Mouse (Mus musculus) heart, embryonic 16.5 days (tissue): ENCODE measurements at regions not wholly inside any gene's neighbourhood (a gene's known extent, or its start where the extent isn't known, plus 50 kb on each side); places are given as distances from the start of the nearest gene placed in this dataset.

Experiments
- ATAC-seq: fragments of 200-750 bp; cut with Nextera tagmentation; replicated peaks from 2 replicates; pipeline ENCODE4 v1.8.0; 2017; ENCODE audit warnings: moderate number of reproducible peaks; ENCODE audit not compliant: insufficient read depth, low FRiP score; ENCODE audit errors: extremely low read depth
- H3K27ac ChIP-seq: fragments of 300-500 bp; sonication (generic); 2 replicates; pipeline ENCODE4 v1.5.1; 2014; ENCODE audit warnings: mild to moderate bottlenecking, low read length, control low read depth, moderate library complexity
- H3K27me3 ChIP-seq: fragments of 300-500 bp; sonication (generic); 2 replicates; pipeline ENCODE4 v1.6.1; 2014; ENCODE audit warnings: low read length, mixed read lengths; ENCODE audit not compliant: control insufficient read depth, insufficient read depth
- H3K36me3 ChIP-seq: fragments of 300-500 bp; sonication (generic); 2 replicates; pipeline ENCODE4 v1.6.1; 2014; ENCODE audit not compliant: control insufficient read depth, insufficient read depth
- H3K4me1 ChIP-seq: fragments of 300-500 bp; sonication (generic); 2 replicates; pipeline ENCODE4 v1.6.1; 2014; ENCODE audit warnings: low read length, mixed read lengths; ENCODE audit not compliant: control insufficient read depth, insufficient read depth
- H3K4me2 ChIP-seq: fragments of 300-500 bp; sonication (generic); 2 replicates; pipeline ENCODE4 v1.6.1; 2014; ENCODE audit warnings: low read depth, mild to moderate bottlenecking, control low read depth, low read length
- H3K4me3 ChIP-seq: fragments of 300-500 bp; sonication (generic); 2 replicates; pipeline ENCODE4 v1.5.1; 2014; ENCODE audit warnings: mild to moderate bottlenecking, control low read depth, low read length
- H3K9ac ChIP-seq: fragments of 300-500 bp; sonication (generic); 2 replicates; pipeline ENCODE4 v1.6.1; 2014; ENCODE audit warnings: low read length, control low read depth
- H3K9me3 ChIP-seq: fragments of 300-500 bp; sonication (generic); replicated peaks from 2 replicates; pipeline ENCODE4 v1.6.1; 2016; ENCODE audit warnings: low read length; ENCODE audit not compliant: control insufficient read depth
- WGBS: fragments of 180-500 bp; shearing (Covaris S2); extraction: QIAGEN DNeasy Blood & Tissue Kit; methylation state at CpG from one replicate; pipeline ENCODE4 v1.1.7; 2014; 5-methylcytosine and 5-hydroxymethylcytosine counted together

DNA sequence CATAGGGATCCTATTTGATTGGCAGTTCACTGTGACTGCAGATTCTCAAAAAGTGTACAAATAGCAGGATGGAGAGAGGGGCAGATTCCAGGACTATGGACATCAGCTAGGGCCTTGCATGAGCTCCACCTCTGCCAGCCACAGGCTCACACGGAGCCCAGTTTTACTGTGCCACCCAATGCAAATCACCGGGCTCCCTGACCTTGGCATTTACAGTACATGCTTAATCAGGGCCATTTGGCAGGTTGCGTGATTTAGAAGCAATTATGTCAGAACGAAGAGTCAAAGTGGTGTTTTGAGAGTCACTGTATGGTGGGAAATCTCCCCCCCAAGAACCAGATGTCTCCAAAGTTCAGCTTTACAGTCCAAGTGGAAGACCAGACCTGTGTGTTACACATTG, 456.1 kb downstream of the Bnc2 start:
- no peak overlapping the region for H3K27ac ChIP-seq
- no peak overlapping the region for H3K9ac ChIP-seq
- H3K4me1 ChIP-seq, result no peaks in the 10 kb centered on the region
- no peak overlapping the region for H3K4me2 ChIP-seq
- H3K4me3 ChIP-seq, result no peak overlapping the region
- no peak for ATAC-seq
- H3K36me3 ChIP-seq, result no peaks in the 10 kb centered on the region
- no peaks in the 10 kb centered on the region for H3K27me3 ChIP-seq
- 83% methylated on average over 4 of the region's 4 CpGs for WGBS
- no peaks in the 10 kb centered on the region for H3K9me3 ChIP-seq

DNA sequence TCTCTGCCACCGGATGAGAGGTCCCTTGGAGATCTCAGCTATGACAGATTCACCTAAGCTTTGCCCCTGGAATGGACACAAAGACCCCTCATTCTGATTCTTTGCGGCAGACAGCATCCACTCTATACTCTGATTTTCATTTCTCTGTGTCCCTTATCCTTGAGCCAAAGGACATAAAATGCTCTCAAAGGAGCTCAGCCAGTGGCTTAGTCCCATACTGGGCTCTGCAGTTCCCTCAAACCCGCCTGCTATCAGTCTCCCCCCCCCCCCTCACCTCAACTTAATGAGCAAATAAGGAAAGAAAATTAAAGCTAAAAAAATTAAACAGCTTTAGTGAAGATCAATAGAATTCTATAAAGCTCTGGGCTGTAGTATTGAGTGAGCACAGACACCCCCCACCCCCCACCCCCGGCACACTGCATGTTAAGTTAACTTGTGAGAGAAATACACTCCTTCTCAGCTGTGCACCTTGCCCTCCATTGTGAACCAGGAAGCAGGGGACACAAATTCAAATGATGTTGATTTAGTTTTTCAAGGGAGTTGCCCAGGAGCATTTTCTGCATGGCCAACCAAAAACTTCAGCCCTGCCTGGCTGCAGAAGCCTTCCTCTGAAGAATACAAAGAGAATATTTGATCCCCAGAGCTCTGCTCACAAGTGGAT, 452.9 kb downstream of the Bnc2 start:
- Histone ChIP-seq H3K4me3 (no peak overlapping the region), H3K27me3 (no peaks in the 10 kb centered on the region), H3K4me1 (no peaks in the 10 kb centered on the region), H3K9me3 (no peaks in the 10 kb centered on the region), H3K27ac (no peak overlapping the region), H3K36me3 (no peaks in the 10 kb centered on the region), H3K4me2 (no peak overlapping the region), H3K9ac (no peak overlapping the region)
- WGBS, result 81% methylated on average over 4 of the region's 4 CpGs
- no peak for ATAC-seq

DNA sequence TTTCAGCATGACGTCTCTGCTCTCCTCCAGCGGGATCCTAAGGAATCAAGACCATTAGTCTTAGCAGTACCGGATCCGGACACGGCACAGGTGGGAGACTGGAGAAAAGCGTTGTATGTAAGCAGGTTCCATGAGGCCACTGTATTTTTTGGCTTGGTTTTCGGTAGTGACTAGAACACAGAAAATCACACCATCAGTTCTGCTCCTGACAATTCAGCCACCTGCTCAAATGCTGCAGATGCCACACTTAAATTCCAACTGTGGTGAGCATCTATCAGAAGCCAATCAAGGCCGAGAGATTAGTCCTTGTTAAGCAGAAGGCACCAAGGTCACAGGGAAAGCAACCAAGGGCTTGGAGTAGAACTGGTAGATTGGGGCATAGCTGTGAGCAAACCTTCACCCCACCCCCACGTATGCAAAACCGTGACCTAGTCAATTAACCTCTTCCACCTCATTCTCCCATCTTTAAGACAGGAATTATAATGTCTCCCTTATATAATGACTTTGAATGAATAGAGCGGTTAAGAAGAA, 452.2 kb downstream of the Bnc2 start:
- Histone ChIP-seq H3K27me3 (no peaks in the 10 kb centered on the region), H3K9ac (no peak overlapping the region), H3K4me3 (no peak overlapping the region), H3K36me3 (no peaks in the 10 kb centered on the region), H3K4me1 (no peaks in the 10 kb centered on the region), H3K27ac (no peak overlapping the region), H3K9me3 (no peaks in the 10 kb centered on the region), H3K4me2 (no peak overlapping the region)
- 90% methylated on average over 11 of the region's 11 CpGs for WGBS
- ATAC-seq, result no peak

DNA sequence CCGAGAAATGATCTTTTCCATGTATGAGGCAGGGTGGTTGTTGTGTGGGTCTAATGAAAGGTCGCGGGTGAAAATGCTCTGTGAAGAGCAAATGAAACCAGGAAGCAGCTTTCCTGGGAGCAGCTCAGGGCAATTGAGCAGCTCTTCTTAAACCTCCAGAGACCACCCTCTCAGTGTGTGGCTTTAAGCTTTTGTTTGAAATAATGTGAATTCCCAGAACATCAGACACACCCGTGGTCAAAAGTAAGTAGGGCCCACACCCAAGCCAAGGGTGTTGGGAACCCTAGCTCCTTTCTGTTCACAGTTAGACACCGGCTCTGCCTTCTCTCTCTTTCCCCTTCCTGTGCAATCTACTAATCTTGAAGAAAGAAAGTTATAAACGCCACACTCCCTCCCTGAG, 450.5 kb downstream of the Bnc2 start:
- no peaks in the 10 kb centered on the region for H3K27me3 ChIP-seq
- 73% methylated on average over 6 of the region's 6 CpGs for WGBS
- no peaks in the 10 kb centered on the region for H3K9me3 ChIP-seq
- no peak overlapping the region for H3K4me3 ChIP-seq
- H3K4me1 ChIP-seq, result no peaks in the 10 kb centered on the region
- no peak overlapping the region for H3K4me2 ChIP-seq
- no peak for ATAC-seq
- H3K27ac ChIP-seq, result no peak overlapping the region
- H3K9ac ChIP-seq, result no peak overlapping the region
- H3K36me3 ChIP-seq, result no peaks in the 10 kb centered on the region
